Mouse (Mus musculus) CD4-positive helper T cell, adult 2 months (primary cell): ENCODE data around the gene Hrct1.

Source experiments
- DNase-seq: peaks from one replicate; pipeline ENCODE4 v3.0.0-alpha.2; 2012; ENCODE audit warnings: low read depth, missing footprints, low spot score

Hrct1 gene

DNA sequence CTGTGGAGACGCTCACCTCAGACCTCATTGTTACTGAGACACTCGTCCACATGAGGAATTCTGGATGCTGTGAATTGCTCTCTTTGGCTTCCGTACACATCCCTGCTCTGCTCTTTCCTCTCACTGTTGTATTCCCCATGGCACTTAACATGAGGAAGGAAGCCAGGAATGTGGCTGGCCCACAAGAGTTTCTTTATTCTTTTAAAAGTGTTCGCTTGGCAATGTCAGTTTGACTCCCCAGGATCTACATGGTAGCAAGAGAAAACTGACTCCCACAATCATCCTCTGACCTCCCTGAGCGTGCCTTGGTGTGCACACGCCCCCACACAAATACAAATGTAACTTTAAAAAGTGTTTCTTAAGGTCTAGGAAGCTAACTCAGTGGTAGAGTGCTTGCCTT lies 44.6 kb downstream of the Hrct1 start:
- DNase-seq, result no peak

DNA sequence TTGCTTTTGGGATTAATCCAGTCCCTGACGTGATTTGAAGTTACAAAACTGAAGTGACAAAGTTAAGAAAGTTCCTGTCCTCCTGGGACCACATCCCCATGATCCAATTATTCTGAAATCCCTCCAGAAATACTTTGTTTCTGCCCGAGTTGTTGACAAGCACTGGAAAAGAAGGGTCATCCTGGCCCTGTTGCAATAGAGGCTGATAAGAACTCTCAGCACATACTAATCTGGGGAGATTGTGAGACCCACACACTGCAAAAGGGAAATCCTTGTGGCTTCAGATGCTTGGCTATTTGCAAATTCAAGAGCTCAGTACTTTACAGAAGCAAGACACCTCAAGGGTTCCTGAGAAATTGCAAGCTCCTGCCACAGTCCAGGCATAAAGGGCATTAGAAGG lies 45.3 kb downstream of the Hrct1 start:
- no peak for DNase-seq
